Mouse (Mus musculus) hindbrain, embryonic 12.5 days (tissue): ENCODE measurements around the gene Rad51b. TPM values are rescaled to one million over a fixed set of nuclear protein-coding genes. Genes with fewer than 3 reads are reported as not detected.
A peak's percentile ranks its signal among the peaks of the same experiment; 100 is the strongest.

Source experiments
- ATAC-seq: fragments of 200-750 bp; cut with Nextera tagmentation; 2 replicates; pipeline ENCODE4 v1.8.0; 2017; ENCODE audit warnings: moderate TSS enrichment; ENCODE audit not compliant: low FRiP score
- H3K27ac ChIP-seq: fragments of 300-500 bp; sonication (generic); 2 replicates; pipeline ENCODE4 v1.5.1; 2016; ENCODE audit warnings: mild to moderate bottlenecking
- H3K27me3 ChIP-seq: fragments of 300-500 bp; sonication (generic); 2 replicates; pipeline ENCODE4 v1.6.1; 2016; ENCODE audit warnings: mild to moderate bottlenecking
- H3K36me3 ChIP-seq: fragments of 300-500 bp; sonication (generic); 2 replicates; pipeline ENCODE4 v1.6.1; 2016; ENCODE audit warnings: mild to moderate bottlenecking
- H3K4me1 ChIP-seq: fragments of 300-500 bp; sonication (generic); 2 replicates; pipeline ENCODE4 v1.6.1; 2016
- H3K4me2 ChIP-seq: fragments of 300-500 bp; sonication (generic); replicated peaks from 2 replicates; pipeline ENCODE4 v1.6.1; 2016; ENCODE audit warnings: mild to moderate bottlenecking
- H3K4me3 ChIP-seq: fragments of 300-500 bp; sonication (generic); 2 replicates; pipeline ENCODE4 v1.5.1; 2016; ENCODE audit warnings: mild to moderate bottlenecking
- H3K9ac ChIP-seq: fragments of 300-500 bp; sonication (generic); 2 replicates; pipeline ENCODE4 v1.6.1; 2016; ENCODE audit warnings: mild to moderate bottlenecking, moderate library complexity
- H3K9me3 ChIP-seq: fragments of 300-500 bp; sonication (generic); replicated peaks from 2 replicates; pipeline ENCODE4 v1.6.1; 2016; ENCODE audit warnings: mild to moderate bottlenecking
- WGBS: fragments of 180-500 bp; shearing (Covaris S2); methylation state at CpG from one replicate; pipeline ENCODE4 v1.1.7; 2016; 5-methylcytosine and 5-hydroxymethylcytosine counted together
- polyA plus RNA-seq: library from polyadenylated mRNA; unstranded; fragments of >200 nt; fragmentation: Nextera tagmentation; extraction: Ambion mirVana; gene quantifications from 2 replicates; pipeline ENCODE4 v1.2.1, GENCODE M21; 2016

Gene Rad51b
- polyA plus RNA-seq, 1 experiment from 2014 or later = 5.2 TPM

- no peaks in the 10 kb centered on the region for H3K4me1 ChIP-seq
- H3K4me3 ChIP-seq = no peak overlapping the region
- no peak overlapping the region for H3K27ac ChIP-seq
- 91% methylated on average over 2 of the region's 2 CpGs for WGBS
- no peaks in the 10 kb centered on the region for H3K36me3 ChIP-seq
- no peaks in the 10 kb centered on the region for H3K9me3 ChIP-seq
- no peak for ATAC-seq
- H3K27me3 ChIP-seq = no peaks in the 10 kb centered on the region
- H3K9ac ChIP-seq = no peak overlapping the region
- H3K4me2 ChIP-seq = no peak overlapping the region
These were observed 288.3 kb downstream of the Rad51b start for GRCm38 (mm10) chr12:79585336-79585735.

- no peak overlapping the region for H3K9ac ChIP-seq
- no peak for ATAC-seq
- 98% methylated on average over 4 of the region's 4 CpGs for WGBS
- no peaks in the 10 kb centered on the region for H3K9me3 ChIP-seq
- no peaks in the 10 kb centered on the region for H3K36me3 ChIP-seq
- H3K27ac ChIP-seq = no peak overlapping the region
- no peaks in the 10 kb centered on the region; the same call in 1 of the 2 replicates for H3K4me1 ChIP-seq
- no peaks in the 10 kb centered on the region for H3K27me3 ChIP-seq
- H3K4me2 ChIP-seq = no peak overlapping the region
- H3K4me3 ChIP-seq = no peak overlapping the region
These were observed 291.7 kb downstream of the Rad51b start for GRCm38 (mm10) chr12:79588831-79589230.

GRCm38 (mm10) chr12:79592206-79592605 is 295.1 kb downstream of the Rad51b start:
- no peaks in the 10 kb centered on the region for H3K9me3 ChIP-seq
- no peaks in the 10 kb centered on the region for H3K36me3 ChIP-seq
- no peaks in the 10 kb centered on the region; the same call in 1 of the 2 replicates for H3K4me1 ChIP-seq
- no peak overlapping the region for H3K4me3 ChIP-seq
- H3K9ac ChIP-seq = no peak overlapping the region
- ATAC-seq = no peak
- H3K4me2 ChIP-seq = no peak overlapping the region
- H3K27ac ChIP-seq = no peak overlapping the region
- no peaks in the 10 kb centered on the region for H3K27me3 ChIP-seq
- WGBS = 43% methylated on average over 4 of the region's 4 CpGs

GRCm38 (mm10) chr12:79596842-79597241 is 299.8 kb downstream of the Rad51b start:
- H3K9me3 ChIP-seq = no peaks in the 10 kb centered on the region
- no peak for ATAC-seq
- no peaks in the 10 kb centered on the region for H3K27me3 ChIP-seq
- no peak overlapping the region for H3K9ac ChIP-seq
- H3K4me1 ChIP-seq = no peaks in the 10 kb centered on the region; the same call in 1 of the 2 replicates
- H3K27ac ChIP-seq = no peak overlapping the region
- H3K4me2 ChIP-seq = no peak overlapping the region
- no peak overlapping the region for H3K4me3 ChIP-seq
- no peaks in the 10 kb centered on the region for H3K36me3 ChIP-seq

GRCm38 (mm10) chr12:79597351-79597750 is 300.3 kb downstream of the Rad51b start:
- H3K9me3 ChIP-seq = no peaks in the 10 kb centered on the region
- H3K9ac ChIP-seq = no peak overlapping the region
- H3K4me3 ChIP-seq = no peak overlapping the region
- no peak overlapping the region for H3K27ac ChIP-seq
- 87% methylated on average over 2 of the region's 2 CpGs for WGBS
- no peaks in the 10 kb centered on the region for H3K27me3 ChIP-seq
- no peaks in the 10 kb centered on the region; the same call in 1 of the 2 replicates for H3K4me1 ChIP-seq
- no peaks in the 10 kb centered on the region for H3K36me3 ChIP-seq
- no peak for ATAC-seq
- H3K4me2 ChIP-seq = no peak overlapping the region

GRCm38 (mm10) chr12:79597786-79598185 is 300.7 kb downstream of the Rad51b start:
- no peak overlapping the region for H3K9ac ChIP-seq
- no peaks in the 10 kb centered on the region; the same call in 1 of the 2 replicates for H3K4me1 ChIP-seq
- WGBS = 76% methylated on average over 2 of the region's 2 CpGs
- H3K4me3 ChIP-seq = no peak overlapping the region
- H3K27me3 ChIP-seq = no peaks in the 10 kb centered on the region
- H3K36me3 ChIP-seq = no peaks in the 10 kb centered on the region
- H3K27ac ChIP-seq = no peak overlapping the region
- H3K9me3 ChIP-seq = no peaks in the 10 kb centered on the region
- H3K4me2 ChIP-seq = no peak overlapping the region
- ATAC-seq = no peak

- Histone ChIP-seq H3K27me3 (no peaks in the 10 kb centered on the region), H3K9ac (no peak overlapping the region), H3K36me3 (no peaks in the 10 kb centered on the region), H3K27ac (no peak overlapping the region), H3K4me1 (no peaks in the 10 kb centered on the region; the same call in 1 of the 2 replicates), H3K9me3 (no peaks in the 10 kb centered on the region), H3K4me2 (no peak overlapping the region), H3K4me3 (no peak overlapping the region)
- 43% methylated on average over 4 of the region's 4 CpGs for WGBS
- ATAC-seq = no peak
These were observed 301.4 kb downstream of the Rad51b start for GRCm38 (mm10) chr12:79598496-79598895.

GRCm38 (mm10) chr12:79598901-79599300 is 301.8 kb downstream of the Rad51b start:
- no peak overlapping the region for H3K27ac ChIP-seq
- no peaks in the 10 kb centered on the region; the same call in 1 of the 2 replicates for H3K4me1 ChIP-seq
- no peak overlapping the region for H3K4me3 ChIP-seq
- H3K9me3 ChIP-seq = no peaks in the 10 kb centered on the region
- H3K36me3 ChIP-seq = no peaks in the 10 kb centered on the region
- no peak overlapping the region for H3K4me2 ChIP-seq
- 67% methylated on average over 2 of the region's 2 CpGs for WGBS
- ATAC-seq = no peak
- no peak overlapping the region for H3K9ac ChIP-seq
- H3K27me3 ChIP-seq = no peaks in the 10 kb centered on the region

GRCm38 (mm10) chr12:79600149-79600769 is 303.2 kb downstream of the Rad51b start:
- H3K4me1 ChIP-seq = no peaks in the 10 kb centered on the region; the same call in 1 of the 2 replicates
- no peak overlapping the region for H3K27ac ChIP-seq
- 43% methylated on average over 11 of the region's 11 CpGs for WGBS
- ATAC-seq = no peak
- H3K4me3 ChIP-seq = no peak overlapping the region
- H3K4me2 ChIP-seq = no peak overlapping the region
- no peaks in the 10 kb centered on the region for H3K9me3 ChIP-seq
- no peaks in the 10 kb centered on the region for H3K27me3 ChIP-seq
- H3K9ac ChIP-seq = no peak overlapping the region
- H3K36me3 ChIP-seq = no peaks in the 10 kb centered on the region

GRCm38 (mm10) chr12:79602641-79603040 is 305.6 kb downstream of the Rad51b start:
- no peaks in the 10 kb centered on the region for H3K36me3 ChIP-seq
- H3K9ac ChIP-seq = no peak overlapping the region
- no peaks in the 10 kb centered on the region; the same call in 1 of the 2 replicates for H3K4me1 ChIP-seq
- H3K27ac ChIP-seq = no peak overlapping the region
- H3K4me3 ChIP-seq = no peak overlapping the region
- H3K27me3 ChIP-seq = no peaks in the 10 kb centered on the region
- WGBS = 78% methylated on average over 3 of the region's 3 CpGs
- no peak for ATAC-seq
- no peaks in the 10 kb centered on the region for H3K9me3 ChIP-seq
- H3K4me2 ChIP-seq = no peak overlapping the region

- ATAC-seq = no peak
- Histone ChIP-seq H3K4me3 (no peak overlapping the region), H3K36me3 (no peaks in the 10 kb centered on the region), H3K4me1 (peaks cover 9% of the 10 kb centered on the region), H3K9me3 (no peaks in the 10 kb centered on the region), H3K4me2 (no peak overlapping the region), H3K27me3 (no peaks in the 10 kb centered on the region; the same call in 1 of the 2 replicates), H3K27ac (no peak overlapping the region), H3K9ac (no peak overlapping the region)
- 91% methylated on average over 2 of the region's 2 CpGs for WGBS
These were observed 307.8 kb downstream of the Rad51b start for GRCm38 (mm10) chr12:79604850-79605249.

GRCm38 (mm10) chr12:79606197-79606631 is 309.1 kb downstream of the Rad51b start:
- Histone ChIP-seq H3K9me3 (no peaks in the 10 kb centered on the region), H3K36me3 (no peaks in the 10 kb centered on the region), H3K4me2 (no peak overlapping the region), H3K9ac (no peak overlapping the region), H3K4me1 (peaks cover 14% of the 10 kb centered on the region), H3K27ac (no peak overlapping the region), H3K4me3 (no peak overlapping the region), H3K27me3 (peaks cover 1% of the 10 kb centered on the region)
- ATAC-seq = no peak
- WGBS = 84% methylated on average over 11 of the region's 11 CpGs

GRCm38 (mm10) chr12:79609399-79610010 is 312.4 kb downstream of the Rad51b start:
- Histone ChIP-seq H3K27ac (no peak overlapping the region), H3K9ac (no peak overlapping the region), H3K4me1 (peaks cover 22% of the 10 kb centered on the region), H3K36me3 (no peaks in the 10 kb centered on the region), H3K4me3 (no peak overlapping the region), H3K4me2 (no peak overlapping the region), H3K9me3 (no peaks in the 10 kb centered on the region), H3K27me3 (peaks cover 10% of the 10 kb centered on the region)
- 40% methylated on average over 8 of the region's 8 CpGs for WGBS
- peak; percentile 81 for ATAC-seq
